Mouse (Mus musculus): ENCODE results near the gene Hist1h1d.

Hist1h1d gene

DNA sequence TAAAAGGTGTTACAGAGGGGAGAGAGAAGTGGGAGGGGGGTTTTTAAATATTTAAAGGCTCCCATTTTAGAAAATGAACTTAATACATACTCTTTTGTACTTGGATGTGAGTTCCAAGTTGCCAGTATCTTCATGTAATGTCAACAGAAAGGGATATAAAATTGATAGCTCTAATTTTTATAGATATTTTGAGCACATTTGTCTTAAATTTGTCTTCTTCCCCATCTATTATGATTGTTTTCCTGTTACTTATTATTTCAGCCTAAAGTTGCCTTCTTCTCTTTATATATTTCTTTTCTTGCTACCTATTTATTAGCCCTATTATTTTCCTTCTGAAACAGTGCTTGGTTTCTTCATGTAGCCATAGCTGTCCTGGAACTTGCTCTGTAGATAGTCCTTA, at the start of gene Hist1h1d:
Gene Hist1h1d (plus strand): TSS at position 301 of the 400 bp plus-strand sequence.
- no peak for DNase-seq (ENCODE audit: low read depth, low spot score)

DNA sequence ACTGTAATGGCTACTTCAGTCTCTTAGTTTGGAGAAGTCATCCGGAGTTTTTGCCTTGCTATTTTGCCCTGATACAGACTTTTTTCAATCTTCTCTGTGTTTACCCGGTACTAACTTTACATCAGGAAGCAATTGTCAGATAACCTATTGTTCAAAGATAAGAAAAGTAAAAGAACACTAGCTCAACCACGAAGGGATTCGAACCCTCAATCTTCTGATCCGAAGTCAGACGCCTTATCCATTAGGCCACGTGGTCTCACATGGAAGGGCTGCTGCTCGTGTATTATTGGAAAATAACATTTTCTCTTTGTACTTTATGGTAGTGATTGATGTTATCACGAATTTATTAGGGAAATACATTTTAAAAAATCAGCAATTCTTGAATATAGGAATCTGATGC, 49.3 kb upstream of the Hist1h1d start:
- peak; percentile 10 for DNase-seq (ENCODE audit: low read depth, low spot score)

DNA sequence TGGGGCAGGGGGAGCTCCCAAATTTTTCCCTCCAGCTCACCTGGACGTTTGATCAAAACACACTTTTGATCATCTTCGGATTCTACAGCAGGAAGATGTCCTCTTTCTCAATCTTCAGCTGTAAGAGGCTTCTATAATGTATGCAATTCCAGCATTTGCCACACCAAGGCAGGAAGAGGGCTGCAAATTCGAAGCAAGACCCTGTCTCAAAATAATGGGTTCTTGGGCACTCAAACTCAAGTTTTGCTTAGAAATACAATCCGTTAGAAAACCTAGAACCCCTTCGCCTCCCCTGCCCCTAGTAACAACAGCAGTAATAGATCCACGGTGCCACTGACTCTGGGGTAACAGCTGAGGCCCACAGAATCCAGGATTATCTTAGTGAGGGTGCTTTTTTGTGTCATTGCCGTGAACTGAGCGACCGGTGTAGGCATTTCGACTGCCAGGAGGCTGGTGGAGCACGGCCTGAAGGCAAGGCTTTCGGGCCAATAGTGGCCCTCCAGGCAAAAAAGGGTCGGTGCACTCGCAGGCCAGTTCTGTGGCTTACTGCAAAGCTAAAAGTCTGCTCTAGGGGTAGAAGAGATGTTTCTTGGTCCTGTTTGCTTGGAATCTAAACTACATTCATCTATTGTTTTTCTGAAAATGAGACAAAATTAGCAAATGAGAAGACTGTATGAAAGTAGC, 47.3 kb upstream of the Hist1h1d start:
- no peak for DNase-seq (ENCODE audit: low read depth, low spot score)

DNA sequence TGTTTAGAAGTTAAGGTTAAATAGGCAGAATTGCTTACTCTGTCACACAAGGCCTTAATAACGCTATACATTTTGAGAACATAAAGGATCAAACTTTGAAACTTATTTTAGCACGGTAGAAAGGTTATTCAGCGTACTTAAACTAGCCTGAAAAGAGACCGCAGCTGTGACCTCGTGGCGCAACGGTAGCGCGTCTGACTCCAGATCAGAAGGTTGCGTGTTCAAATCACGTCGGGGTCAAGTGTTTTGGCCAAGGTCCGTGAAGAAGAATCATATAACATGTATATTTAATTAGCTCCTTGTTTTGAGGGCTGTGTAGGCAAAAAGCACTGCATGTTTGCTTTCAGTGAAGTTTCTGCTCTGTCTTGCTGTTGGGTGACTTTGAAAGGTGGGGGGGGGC, 46.7 kb upstream of the Hist1h1d start:
- no peak for DNase-seq (ENCODE audit: low read depth, low spot score)

GRCm38 (mm10) chr13:23506819-23507515, 46.1 kb upstream of the Hist1h1d start:
- no peak for DNase-seq (ENCODE audit: low read depth, low spot score)

GRCm38 (mm10) chr13:23510127-23510526, 42.9 kb upstream of the Hist1h1d start:
- DNase-seq (ENCODE audit: low read depth, low spot score): no peak

- DNase-seq (ENCODE audit: low read depth, low spot score): no peak
These were observed 39.5 kb upstream of the Hist1h1d start for GRCm38 (mm10) chr13:23513517-23513916.

GRCm38 (mm10) chr13:23515281-23515680, 37.8 kb upstream of the Hist1h1d start:
- no peak for DNase-seq (ENCODE audit: low read depth, low spot score)

- DNase-seq (ENCODE audit: low read depth, low spot score): no peak
These were observed 37.0 kb upstream of the Hist1h1d start for GRCm38 (mm10) chr13:23515826-23516620.

DNA sequence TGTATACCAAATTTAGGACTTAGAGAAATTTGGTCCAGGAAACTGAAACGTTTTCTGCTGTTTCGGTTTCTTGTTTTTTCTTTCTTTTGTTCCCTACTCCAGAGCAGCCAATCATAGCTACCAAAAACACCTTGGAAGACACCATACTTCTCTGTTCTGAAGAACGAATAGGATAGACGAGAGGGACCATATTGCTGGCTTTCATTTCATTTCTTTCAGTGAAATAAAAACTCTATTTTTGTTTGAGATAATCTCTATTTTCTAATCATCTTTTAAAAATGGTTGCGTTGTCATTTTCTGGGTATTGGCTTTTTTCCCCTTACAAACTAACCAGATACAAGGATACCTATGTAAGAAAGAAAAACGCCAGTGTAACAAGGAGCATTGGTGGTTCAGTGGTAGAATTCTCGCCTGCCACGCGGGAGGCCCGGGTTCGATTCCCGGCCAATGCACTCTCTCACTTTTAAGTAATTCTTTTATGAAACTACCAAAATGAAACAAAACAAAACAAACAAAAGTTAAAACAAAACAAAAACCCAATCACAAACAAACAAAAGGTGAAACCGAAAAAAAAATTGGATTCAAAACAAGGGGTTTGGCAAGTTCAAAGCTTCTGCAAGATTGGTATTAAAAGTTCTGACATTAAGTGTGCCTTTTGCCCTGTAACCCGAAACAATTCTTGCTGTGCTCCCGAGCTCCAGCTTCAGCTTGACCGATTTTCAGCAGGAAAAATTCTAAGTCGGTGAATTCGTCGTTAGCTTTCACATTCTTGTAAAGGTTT, 36.0 kb upstream of the Hist1h1d start:
- DNase-seq (ENCODE audit: low read depth, low spot score): peak; percentile 81

DNA sequence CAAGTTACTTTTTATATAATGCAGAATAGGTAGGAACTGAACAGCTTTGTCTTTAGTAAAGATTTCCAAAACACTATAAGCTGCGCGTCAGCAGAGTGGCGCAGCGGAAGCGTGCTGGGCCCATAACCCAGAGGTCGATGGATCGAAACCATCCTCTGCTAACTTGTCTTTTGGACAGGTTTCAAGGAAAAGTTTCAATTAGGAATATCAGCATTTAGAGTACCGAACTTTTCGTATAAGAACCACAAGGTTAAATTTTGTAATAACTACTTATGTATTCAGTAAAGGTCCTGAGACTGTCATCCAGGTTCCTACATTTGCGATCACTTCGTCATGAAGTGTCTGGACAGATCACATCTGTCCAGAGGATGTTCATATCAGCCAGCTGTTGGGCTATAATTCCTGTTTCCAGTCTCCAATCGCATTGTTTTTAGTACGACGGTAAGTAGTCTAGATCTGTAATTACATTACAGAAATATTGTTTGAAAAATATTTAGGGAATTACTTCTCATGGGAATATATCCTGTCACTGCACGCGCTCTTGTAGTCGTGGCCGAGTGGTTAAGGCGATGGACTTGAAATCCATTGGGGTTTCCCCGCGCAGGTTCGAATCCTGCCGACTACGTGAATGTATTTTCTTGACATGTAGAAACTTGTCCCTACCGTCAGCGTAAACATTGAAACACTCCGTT, 35.3 kb upstream of the Hist1h1d start:
- peak; percentile 87 for DNase-seq (ENCODE audit: low read depth, low spot score)

GRCm38 (mm10) chr13:23518295-23518603, 34.8 kb upstream of the Hist1h1d start:
- no peak for DNase-seq (ENCODE audit: low read depth, low spot score)

GRCm38 (mm10) chr13:23518885-23519284, 34.2 kb upstream of the Hist1h1d start:
- DNase-seq (ENCODE audit: low read depth, low spot score): peak; percentile 74

GRCm38 (mm10) chr13:23519416-23519815, 33.6 kb upstream of the Hist1h1d start:
- DNase-seq (ENCODE audit: low read depth, low spot score): peak; percentile 69

DNA sequence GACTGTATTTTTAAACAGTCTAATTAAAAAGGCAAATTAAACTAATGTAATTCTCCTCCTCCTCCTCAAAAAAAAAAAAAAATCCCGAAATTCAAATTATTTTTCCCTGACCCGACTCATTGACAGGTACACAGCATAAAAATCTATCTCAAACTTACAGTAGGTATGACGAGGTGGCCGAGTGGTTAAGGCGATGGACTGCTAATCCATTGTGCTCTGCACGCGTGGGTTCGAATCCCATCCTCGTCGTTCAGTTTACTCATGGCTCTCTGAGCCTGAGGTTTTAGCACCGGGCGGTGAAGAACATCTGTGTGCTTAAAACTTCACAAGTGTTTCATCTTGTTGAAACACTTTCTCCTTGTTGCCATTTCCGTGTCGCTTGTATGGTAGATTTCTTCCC, 31.4 kb upstream of the Hist1h1d start:
- peak; percentile 67 for DNase-seq (ENCODE audit: low read depth, low spot score)

DNA sequence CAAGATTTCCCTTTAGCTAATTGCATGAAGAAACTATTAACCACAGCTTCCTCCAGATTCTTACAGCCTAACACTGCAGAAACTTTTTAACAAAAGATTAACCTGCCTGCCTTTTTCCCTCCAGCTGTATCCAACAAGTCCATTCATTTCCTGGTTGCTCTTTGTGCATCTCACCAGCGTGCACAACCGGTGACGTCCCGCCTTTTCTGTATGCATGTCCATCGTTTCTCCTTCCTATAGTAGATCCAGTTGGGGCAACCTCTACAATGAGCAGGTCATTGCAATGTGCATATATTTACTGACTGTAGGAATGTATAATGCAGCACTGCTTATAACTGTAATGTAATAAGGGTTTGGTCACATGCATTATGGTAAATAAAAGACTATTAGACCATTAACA, 29.1 kb upstream of the Hist1h1d start:
- no peak for DNase-seq (ENCODE audit: low read depth, low spot score)

GRCm38 (mm10) chr13:23524654-23525053, 28.4 kb upstream of the Hist1h1d start:
- DNase-seq (ENCODE audit: low read depth, low spot score): peak; percentile 62

DNA sequence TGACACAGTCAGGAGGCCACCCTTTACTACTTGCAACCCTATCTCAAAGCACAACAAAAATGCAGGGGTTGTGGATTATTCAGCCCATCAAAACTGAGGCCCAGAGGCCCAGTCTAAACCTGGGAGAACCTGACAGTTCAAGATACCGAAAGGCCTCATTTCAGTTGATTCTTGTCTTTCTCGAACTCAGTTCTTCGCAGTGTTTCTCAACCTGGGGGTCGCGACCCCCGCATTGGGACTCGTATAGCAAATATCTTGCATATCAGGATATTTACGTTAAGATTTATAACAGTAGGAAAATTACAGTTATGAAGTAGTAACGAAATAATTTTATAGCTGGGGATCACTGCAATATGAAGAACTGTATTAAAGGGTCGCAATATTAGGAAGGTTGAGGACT, 27.2 kb upstream of the Hist1h1d start:
- no peak for DNase-seq (ENCODE audit: low read depth, low spot score)

GRCm38 (mm10) chr13:23526312-23526711, 26.8 kb upstream of the Hist1h1d start:
- peak; percentile 92 for DNase-seq (ENCODE audit: low read depth, low spot score)

DNA sequence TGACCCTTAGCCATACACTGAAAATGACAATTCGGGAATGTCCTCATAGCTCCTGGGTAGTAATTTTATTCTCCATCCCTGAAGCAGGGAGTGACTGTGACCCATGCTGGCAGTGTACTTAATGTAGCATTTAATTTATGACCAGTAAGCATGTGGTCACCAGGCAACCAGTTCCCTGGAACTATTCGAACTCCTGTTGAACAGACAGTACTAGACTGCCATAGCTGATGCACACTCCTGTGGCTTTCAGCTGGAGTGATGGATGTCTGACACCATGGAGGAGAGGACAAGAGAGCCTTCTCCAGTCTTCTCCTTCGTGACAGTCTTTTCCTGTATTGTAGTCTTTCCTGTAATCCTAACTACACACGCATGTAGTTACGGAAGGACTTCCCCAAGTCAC, 24.1 kb upstream of the Hist1h1d start:
- DNase-seq (ENCODE audit: low read depth, low spot score): no peak

DNA sequence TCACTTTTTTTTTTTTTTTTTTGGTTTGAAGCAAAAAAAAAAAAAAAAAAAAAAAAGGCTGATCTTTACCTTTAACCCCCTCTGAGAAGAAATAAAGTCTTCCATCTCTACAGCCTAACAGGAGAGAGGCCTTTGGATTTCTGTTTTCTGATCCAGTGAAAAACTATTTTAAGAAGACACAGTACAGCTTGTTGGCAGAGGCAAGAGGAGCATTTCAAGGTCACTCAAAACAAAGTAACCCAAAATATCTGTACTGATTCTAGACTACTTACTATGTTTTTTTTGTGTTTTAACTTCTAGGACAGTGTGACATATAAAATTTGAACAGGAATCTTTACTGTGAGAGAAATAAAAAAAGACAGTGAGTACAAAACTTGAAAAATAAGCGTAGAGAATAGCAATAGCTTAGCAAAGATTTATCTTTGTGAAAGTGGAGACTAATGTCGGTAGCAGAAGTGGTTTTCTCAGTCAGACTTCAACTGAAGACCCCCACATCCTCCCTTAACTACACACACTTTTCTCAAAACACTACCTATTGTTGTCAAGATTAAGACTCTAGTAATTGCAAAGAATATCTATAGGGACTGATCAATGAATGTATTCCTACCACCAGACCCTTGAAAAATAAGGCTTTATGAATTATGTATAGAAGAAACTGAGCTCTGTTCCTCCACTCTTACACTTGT, 23.4 kb upstream of the Hist1h1d start:
- DNase-seq (ENCODE audit: low read depth, low spot score): no peak

All from skeletal muscle tissue, adult 2 months (tissue).